Mouse (Mus musculus): ENCODE measurements around the gene Nap1l5.

DNA sequence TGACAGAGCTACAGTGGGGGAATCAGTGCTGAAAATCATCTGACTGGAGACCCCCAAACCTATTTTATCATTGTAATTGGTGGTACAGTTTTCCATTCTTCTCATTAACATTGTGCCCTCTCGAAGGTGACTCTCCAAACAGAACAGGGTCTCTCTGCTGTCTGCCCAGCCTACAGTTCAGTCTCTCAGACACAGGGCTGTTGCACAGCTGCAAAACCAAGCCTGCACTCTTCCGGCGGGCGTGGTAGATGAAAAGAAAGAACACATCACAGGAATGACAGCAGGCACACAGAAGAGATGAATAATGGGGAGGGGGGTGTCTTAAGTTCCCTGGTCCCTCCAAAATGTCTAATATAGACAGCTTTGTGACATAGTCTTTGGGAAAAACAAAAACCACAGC is 27.3 kb upstream of the Nap1l5 start:
- TF ChIP-seq CTCF (IDR thresholded peaks at IDR 0.05; ENCODE audit: low read depth) = no peak
- TF ChIP-seq EP300 (IDR thresholded peaks at IDR 0.05; ENCODE audit: low read depth) = no peak
